Comparison of ENCODE assay signal across 18 mouse cellular contexts in the genomic region with DNA sequence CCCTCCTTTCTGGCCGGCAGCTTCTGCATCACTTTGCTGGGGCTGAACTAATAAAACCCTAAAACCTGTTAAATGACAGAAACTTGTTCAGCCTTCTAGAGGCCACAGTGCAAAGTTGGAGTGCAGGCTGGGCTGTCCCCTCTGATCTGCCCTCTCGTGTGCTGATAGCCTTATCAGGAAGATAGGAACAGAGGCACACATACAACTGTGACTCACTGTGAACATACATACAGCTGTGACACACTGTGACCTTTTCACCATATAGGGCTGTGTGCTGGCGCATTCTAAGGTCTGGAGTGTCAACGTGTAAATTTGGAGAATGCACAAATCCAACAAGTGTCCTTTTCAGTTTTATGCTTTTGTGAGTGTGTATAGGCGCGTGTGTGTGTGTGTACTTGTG.
DNase-seq lines count a peak whose midpoint lies in the region; ATAC-seq and TF ChIP-seq lines count a peak whose summit lies in the region.
"Had no signal": no experiment of that assay in that cellular context is flagged by ENCODE, and none has a peak within 500 bp of the region (broad histone marks: within the 10 kb centered on the region; RNA-seq: fewer than 3 reads in every experiment).

No protein-coding gene starts in this region.

- no peak for TF ChIP-seq CTCF in forebrain, postnatal 0 days (IDR thresholded peaks at IDR 0.05; ENCODE audit: low read depth)
- no peak for TF ChIP-seq CTCF in hindbrain, postnatal 0 days (IDR thresholded peaks at IDR 0.05; ENCODE audit: low read depth)
- TF ChIP-seq CTCF in small intestine, adult 2 months (IDR thresholded peaks at IDR 0.05; ENCODE audit: extremely low read depth, insufficient read length, insufficient replicate concordance, low read depth, low read length): no peak
- TF ChIP-seq CTCF in left cerebral cortex, adult 2 months (IDR thresholded peaks at IDR 0.05): no peak

- WGBS in forebrain, embryonic 12.5 days: 87% methylated on average over 6 of the region's 6 CpGs
- 79% methylated on average over 6 of the region's 6 CpGs for WGBS in forebrain, postnatal 0 days
- WGBS in hindbrain, embryonic 15.5 days: 82% methylated on average over 6 of the region's 6 CpGs
- 80% methylated on average over 6 of the region's 6 CpGs for WGBS in hindbrain, postnatal 0 days
- 62% methylated on average over 6 of the region's 6 CpGs for WGBS in intestine, embryonic 14.5 days
- WGBS in small intestine, adult 2 months: 20% methylated on average over 6 of the region's 6 CpGs
- WGBS in kidney, embryonic 14.5 days: 71% methylated on average over 6 of the region's 6 CpGs

- intact Hi-C loops in left cerebral cortex, adult 2 months (cut with DNase I): no loop called here

- no peak for ATAC-seq in forebrain, embryonic 12.5 days (ENCODE audit: low FRiP score)
- ATAC-seq in forebrain, postnatal 0 days: no peak
- ATAC-seq in hindbrain, embryonic 15.5 days (ENCODE audit: low FRiP score, low read depth): no peak
- no peak for ATAC-seq in hindbrain, postnatal 0 days
- peak; percentile 61; the same call in 1 of the 2 replicates for ATAC-seq in intestine, embryonic 14.5 days (replicated peaks; ENCODE audit: low FRiP score, low TSS enrichment, low read depth)
- ATAC-seq in kidney, embryonic 14.5 days (ENCODE audit: low FRiP score, low TSS enrichment): no peak
- ATAC-seq: forebrain, embryonic 15.5 days had no signal

- H3K27ac ChIP-seq in forebrain, embryonic 12.5 days: peak overlapping the region; percentile 25; the same call in 1 of the 2 replicates
- H3K27ac ChIP-seq in forebrain, postnatal 0 days (ENCODE audit: low read depth, low read length): no peak overlapping the region
- H3K27ac ChIP-seq in hindbrain, embryonic 15.5 days (replicated peaks): 0 out of 2 replicates have a peak overlapping the region, but pooled peaks have one; percentile 22
- H3K27ac ChIP-seq in hindbrain, postnatal 0 days: no peak overlapping the region
- peak overlapping the region; percentile 9; the same call in 1 of the 2 replicates for H3K27ac ChIP-seq in intestine, embryonic 14.5 days (ENCODE audit: low read depth)
- peak overlapping the region; percentile 65; the same call in 1 of the 2 replicates for H3K27ac ChIP-seq in small intestine, adult 2 months (ENCODE audit: insufficient read depth, low read depth, low read length)
- no peak overlapping the region for H3K27ac ChIP-seq in kidney, embryonic 14.5 days (ENCODE audit: low read depth, low read length)
- no peak overlapping the region for H3K27ac ChIP-seq in left cerebral cortex, adult 2 months
- H3K27ac ChIP-seq: layer of hippocampus, adult 2 months had no signal

- H3K27me3 ChIP-seq in forebrain, embryonic 12.5 days: peaks cover 40% of the 10 kb centered on the region
- no peaks in the 10 kb centered on the region for H3K27me3 ChIP-seq in forebrain, postnatal 0 days (ENCODE audit: insufficient read depth, low read length)
- no peaks in the 10 kb centered on the region for H3K27me3 ChIP-seq in hindbrain, embryonic 15.5 days
- no peaks in the 10 kb centered on the region for H3K27me3 ChIP-seq in hindbrain, postnatal 0 days (ENCODE audit: insufficient read depth, low read length)
- H3K27me3 ChIP-seq in intestine, embryonic 14.5 days (replicated peaks; ENCODE audit: control insufficient read depth, insufficient read depth, low read length): no peaks in the 10 kb centered on the region
- H3K27me3 ChIP-seq in small intestine, adult 2 months (ENCODE audit: control insufficient read depth, insufficient read depth, low read length): no peaks in the 10 kb centered on the region
- 0 out of 2 replicates have a peak, but pooled peaks cover 7% of the 10 kb centered on the region for H3K27me3 ChIP-seq in kidney, embryonic 14.5 days (ENCODE audit: control insufficient read depth, insufficient read depth, low read length)
- H3K27me3 ChIP-seq: forebrain, embryonic 15.5 days; midbrain, embryonic 13.5 days had no signal

- H3K36me3 ChIP-seq in forebrain, embryonic 12.5 days (replicated peaks): no peaks in the 10 kb centered on the region
- H3K36me3 ChIP-seq in forebrain, postnatal 0 days (ENCODE audit: insufficient read depth): no peaks in the 10 kb centered on the region
- no peaks in the 10 kb centered on the region for H3K36me3 ChIP-seq in hindbrain, embryonic 15.5 days
- no peaks in the 10 kb centered on the region for H3K36me3 ChIP-seq in hindbrain, postnatal 0 days (ENCODE audit: insufficient read depth, low read length)
- H3K36me3 ChIP-seq in intestine, embryonic 14.5 days (ENCODE audit: control insufficient read depth, insufficient read depth, low read length): no peaks in the 10 kb centered on the region
- H3K36me3 ChIP-seq in small intestine, adult 2 months (ENCODE audit: control insufficient read depth, insufficient read depth, low read length): no peaks in the 10 kb centered on the region
- no peaks in the 10 kb centered on the region for H3K36me3 ChIP-seq in kidney, embryonic 14.5 days (ENCODE audit: control insufficient read depth, insufficient read depth, low read length)
- H3K36me3 ChIP-seq: forebrain, embryonic 15.5 days; midbrain, embryonic 13.5 days had no signal

- no peak overlapping the region for H3K9ac ChIP-seq in forebrain, embryonic 12.5 days
- H3K9ac ChIP-seq in forebrain, postnatal 0 days: no peak overlapping the region
- no peak overlapping the region for H3K9ac ChIP-seq in hindbrain, embryonic 15.5 days
- no peak overlapping the region for H3K9ac ChIP-seq in hindbrain, postnatal 0 days (replicated peaks; ENCODE audit: low read length)
- no peak overlapping the region for H3K9ac ChIP-seq in intestine, embryonic 14.5 days (ENCODE audit: low read length)
- H3K9ac ChIP-seq in kidney, embryonic 14.5 days (ENCODE audit: low read depth, low read length): no peak overlapping the region
- H3K9ac ChIP-seq: forebrain, embryonic 15.5 days; lung, embryonic 14.5 days had no signal

- no peak overlapping the region for H3K4me2 ChIP-seq in forebrain, embryonic 12.5 days
- no peak overlapping the region for H3K4me2 ChIP-seq in forebrain, postnatal 0 days (ENCODE audit: low read depth)
- H3K4me2 ChIP-seq in hindbrain, embryonic 15.5 days: no peak overlapping the region
- no peak overlapping the region for H3K4me2 ChIP-seq in hindbrain, postnatal 0 days (ENCODE audit: low read depth, low read length)
- no peak overlapping the region for H3K4me2 ChIP-seq in intestine, embryonic 14.5 days (ENCODE audit: low read length)
- H3K4me2 ChIP-seq in kidney, embryonic 14.5 days (replicated peaks; ENCODE audit: low read depth, low read length): no peak overlapping the region
- H3K4me2 ChIP-seq: forebrain, embryonic 15.5 days; lung, embryonic 14.5 days; midbrain, embryonic 13.5 days had no signal

- TF ChIP-seq POLR2A in small intestine, adult 2 months (IDR thresholded peaks at IDR 0.05; ENCODE audit: low read depth, low read length): no peak

- no peak for DNase-seq in forebrain, postnatal 0 days
- no peak for DNase-seq in hindbrain, postnatal 0 days (ENCODE audit: low spot score)
- DNase-seq in intestine, embryonic 14.5 days (ENCODE audit: low spot score): no peak
- DNase-seq in left cerebral cortex, adult 2 months (ENCODE audit: extremely low spot score in 1 of 2, low spot score in 2 of 2): no peak
- DNase-seq: adrenal gland, adult 8-10 months; cerebellum, adult 11 months; cerebellum, postnatal 25 days; lung, embryonic 14.5 days; right cerebral cortex, adult 18-20 months; spleen, adult 18-20 months; thymus, postnatal 25 days had no signal

- H3K4me1 ChIP-seq in forebrain, embryonic 12.5 days: peaks cover 61% of the 10 kb centered on the region
- H3K4me1 ChIP-seq in forebrain, postnatal 0 days (ENCODE audit: insufficient read depth): peaks cover 5% of the 10 kb centered on the region; the same call in 1 of the 2 replicates
- H3K4me1 ChIP-seq in hindbrain, embryonic 15.5 days (replicated peaks): peaks cover 59% of the 10 kb centered on the region
- peaks cover 7% of the 10 kb centered on the region; the same call in 1 of the 2 replicates for H3K4me1 ChIP-seq in hindbrain, postnatal 0 days (ENCODE audit: insufficient read depth, low read length)
- peaks cover 41% of the 10 kb centered on the region for H3K4me1 ChIP-seq in intestine, embryonic 14.5 days (replicated peaks; ENCODE audit: control insufficient read depth, insufficient read depth, low read length)
- H3K4me1 ChIP-seq in small intestine, adult 2 months (ENCODE audit: control insufficient read depth, insufficient read depth, insufficient read length, low read length): peaks cover 39% of the 10 kb centered on the region
- H3K4me1 ChIP-seq in kidney, embryonic 14.5 days (ENCODE audit: control insufficient read depth, insufficient read depth, low read length): peaks cover 25% of the 10 kb centered on the region

- H3K4me3 ChIP-seq in forebrain, embryonic 12.5 days (replicated peaks): no peak overlapping the region
- H3K4me3 ChIP-seq in forebrain, postnatal 0 days (ENCODE audit: low read depth, low read length): no peak overlapping the region
- no peak overlapping the region for H3K4me3 ChIP-seq in hindbrain, embryonic 15.5 days
- no peak overlapping the region for H3K4me3 ChIP-seq in hindbrain, postnatal 0 days (ENCODE audit: low read length)
- no peak overlapping the region for H3K4me3 ChIP-seq in intestine, embryonic 14.5 days (ENCODE audit: low read depth, low read length)
- H3K4me3 ChIP-seq in small intestine, adult 2 months (ENCODE audit: low read depth, low read length): no peak overlapping the region
- no peak overlapping the region for H3K4me3 ChIP-seq in kidney, embryonic 14.5 days (ENCODE audit: low read length)
- H3K4me3 ChIP-seq in left cerebral cortex, adult 2 months: no peak overlapping the region
- H3K4me3 ChIP-seq: forebrain, embryonic 15.5 days; layer of hippocampus, adult 2 months; midbrain, embryonic 13.5 days had no signal

- H3K9me3 ChIP-seq in forebrain, embryonic 12.5 days: no peaks in the 10 kb centered on the region
- H3K9me3 ChIP-seq in forebrain, postnatal 0 days (ENCODE audit: low read length): no peaks in the 10 kb centered on the region
- H3K9me3 ChIP-seq in hindbrain, embryonic 15.5 days: no peaks in the 10 kb centered on the region
- H3K9me3 ChIP-seq in hindbrain, postnatal 0 days (ENCODE audit: low read length): no peaks in the 10 kb centered on the region
- no peaks in the 10 kb centered on the region for H3K9me3 ChIP-seq in intestine, embryonic 14.5 days (ENCODE audit: control insufficient read depth, low read length)
- no peaks in the 10 kb centered on the region for H3K9me3 ChIP-seq in kidney, embryonic 14.5 days (ENCODE audit: control insufficient read depth, low read length)
- H3K9me3 ChIP-seq: forebrain, embryonic 15.5 days; midbrain, embryonic 13.5 days had no signal

Comparison
In these comparisons a context has a peak if more than half of its experiments do, and no peak if none do; other contexts are left out.
1. H3K27ac ChIP-seq: peak in forebrain, embryonic 12.5 days (single experiment), hindbrain, embryonic 15.5 days (single experiment), intestine, embryonic 14.5 days (single experiment) and small intestine, adult 2 months (single experiment); none in forebrain, postnatal 0 days (single experiment), hindbrain, postnatal 0 days (single experiment), kidney, embryonic 14.5 days (single experiment) and left cerebral cortex, adult 2 months (single experiment).